Mouse (Mus musculus) ES-E14 (cell line): ENCODE measurements around the gene Acadvl.

Source experiments
- CHD2 ChIP-seq: IDR thresholded peaks from 2 replicates; pipeline ENCODE4 v1.6.1; 2014; ENCODE audit warnings: mild to moderate bottlenecking, low read depth, low read length, inconsistent platforms
- HCFC1 ChIP-seq: IDR thresholded peaks from 2 replicates; pipeline ENCODE4 v1.6.1; 2012; ENCODE audit warnings: low read length, inconsistent platforms, borderline replicate concordance; ENCODE audit not compliant: insufficient read depth
- MAFK ChIP-seq: IDR thresholded peaks from 2 replicates; pipeline ENCODE4 v1.6.1; 2014; ENCODE audit warnings: mild to moderate bottlenecking, low read depth, low read length, inconsistent platforms; ENCODE audit not compliant: insufficient read depth
- ZC3H11A ChIP-seq: IDR thresholded peaks from 2 replicates; pipeline ENCODE4 v1.6.1; 2012; ENCODE audit warnings: low read depth, mild to moderate bottlenecking, inconsistent platforms, low read length, borderline replicate concordance
- ZNF384 ChIP-seq: IDR thresholded peaks from 2 replicates; pipeline ENCODE4 v1.6.1; 2012; ENCODE audit warnings: low read depth, low read length, inconsistent platforms

GRCm38 (mm10) chr11:69999666-70000065 lies 15.5 kb downstream of the Acadvl start:
- no peak for TF ChIP-seq ZNF384
- TF ChIP-seq ZC3H11A, result no peak
- no peak for TF ChIP-seq CHD2
- no peak for TF ChIP-seq MAFK
- TF ChIP-seq HCFC1, result no peak
